Mouse (Mus musculus) CD8-positive naive resting alpha-beta T cell, adult 2 months (primary cell): ENCODE results near the gene Adh4.
"Not testable (repeated sequence)": the region's sequence is repeated elsewhere in the genome, so short reads cannot be mapped to it uniquely, and the experiment has no call there.

Experiments used
- DNase-seq, 2 experiments: peaks; one replicate each; pipeline ENCODE4 v3.0.0; 2022; ENCODE audit warnings: low read depth in 2 of 2, low spot score in 2 of 2

The Adh4 gene

DNA sequence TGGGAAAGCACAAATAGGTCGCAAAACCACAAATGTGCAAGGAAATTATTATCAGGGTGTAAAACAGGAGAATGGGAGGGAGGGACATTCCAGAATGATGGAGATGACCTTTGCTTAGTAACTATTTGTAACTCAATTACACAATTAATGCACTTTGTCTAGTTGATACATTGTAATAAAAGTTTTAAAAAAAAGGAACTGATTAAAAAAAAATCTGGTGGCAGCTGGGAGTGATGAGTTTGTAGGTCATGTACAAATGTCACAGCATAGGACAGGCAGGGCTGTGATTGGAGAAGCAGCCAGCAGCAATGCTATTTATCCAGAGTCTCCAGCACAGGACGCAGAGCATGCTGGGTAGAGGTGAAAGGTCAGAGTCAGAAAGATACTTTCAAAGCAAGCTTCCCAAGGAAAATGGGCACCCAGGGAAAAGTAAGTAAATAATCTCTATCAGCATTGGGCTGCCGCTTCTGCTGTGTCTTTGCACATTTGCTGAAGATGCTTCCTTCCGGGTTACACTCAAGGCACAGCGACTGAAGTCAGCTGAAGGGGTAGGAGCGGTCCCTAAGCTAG, at the start of gene Adh4:
Gene Adh4 (plus strand): TSS at position 346 of the 570 bp plus-strand sequence.
- no peak for DNase-seq

GRCm38 (mm10) chr3:138366181-138366580, 49.1 kb upstream of the Adh4 start:
- no peak for DNase-seq

DNA sequence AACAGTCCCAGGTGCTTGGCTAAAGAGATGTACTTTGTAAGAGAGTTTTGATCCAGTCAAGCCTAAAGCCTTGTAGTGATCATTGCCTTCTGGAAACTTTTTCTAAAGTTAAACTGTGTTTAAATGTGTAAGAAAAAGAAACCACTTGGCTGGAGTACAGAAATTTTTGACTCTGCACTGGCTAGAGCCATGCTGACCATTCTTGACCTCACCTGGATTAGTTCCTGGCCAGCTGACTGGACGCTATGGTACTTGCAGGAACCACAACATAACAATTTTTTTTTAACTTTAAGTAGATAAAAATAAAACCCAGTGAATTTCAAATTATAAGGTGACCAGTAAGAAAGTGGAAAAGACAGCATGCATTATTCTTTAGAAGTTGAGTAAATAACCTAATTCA, 45.7 kb upstream of the Adh4 start:
- no peak for DNase-seq

DNA sequence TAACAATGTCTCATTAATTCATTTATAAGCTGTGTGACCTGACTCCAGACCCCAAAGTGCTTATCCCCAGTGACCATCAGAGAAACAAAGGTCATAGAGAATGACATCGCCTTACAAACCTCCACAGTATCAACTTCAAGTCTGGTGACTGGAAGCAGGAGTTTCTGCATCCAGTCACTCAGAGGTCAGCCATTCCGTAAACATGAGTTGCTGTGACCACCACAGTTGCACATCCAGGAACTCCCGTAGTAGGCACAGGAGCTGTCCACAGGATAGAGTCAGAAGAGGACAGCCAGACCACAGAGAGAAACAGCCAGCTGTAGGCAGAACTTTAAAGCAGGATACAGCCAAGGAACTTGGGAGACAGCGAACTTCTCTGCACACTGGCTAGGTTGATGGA, 45.0 kb upstream of the Adh4 start:
- DNase-seq: not testable (repeated sequence)

DNA sequence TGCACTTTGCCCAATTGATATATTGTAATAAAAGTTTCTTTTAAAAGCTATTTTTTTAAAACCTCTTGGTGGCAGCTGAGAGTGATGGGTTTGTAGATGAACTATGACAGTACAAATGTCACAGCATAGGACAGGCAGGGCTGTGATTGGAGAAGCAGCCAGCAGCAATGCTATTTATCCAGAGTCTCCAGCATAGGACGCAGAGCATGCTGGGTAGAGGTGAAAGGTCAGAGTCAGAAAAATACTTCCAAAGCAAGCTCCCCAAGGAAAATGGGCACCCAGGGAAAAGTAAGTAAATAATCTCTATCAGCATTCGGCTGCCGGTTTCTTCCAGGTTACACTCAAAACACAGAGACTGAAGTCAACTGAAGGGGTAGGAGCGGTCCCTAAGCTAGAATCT, 41.3 kb upstream of the Adh4 start:
- no peak for DNase-seq

- DNase-seq: no peak
These were observed 40.1 kb upstream of the Adh4 start for GRCm38 (mm10) chr3:138375148-138375547.

DNA sequence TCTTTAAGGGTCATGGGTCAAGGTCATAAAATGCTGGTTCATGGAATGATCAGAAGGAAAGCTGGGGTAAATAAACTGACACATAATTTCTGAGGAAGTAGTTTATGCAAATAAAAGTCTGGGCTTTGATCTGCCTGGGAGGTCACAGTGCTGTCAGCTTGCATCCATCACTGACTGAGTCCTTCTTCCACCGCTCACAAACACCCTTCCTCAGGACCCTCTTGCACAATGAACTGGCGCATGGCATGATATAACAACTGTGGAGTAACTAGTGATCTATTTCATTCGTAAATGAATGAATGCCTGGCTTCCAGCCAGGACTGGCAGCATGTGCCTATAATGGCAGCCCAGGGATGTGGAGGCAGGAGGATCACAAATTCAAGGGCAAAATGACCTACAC, 34.1 kb upstream of the Adh4 start:
- no peak for DNase-seq

GRCm38 (mm10) chr3:138387155-138387554, 28.1 kb upstream of the Adh4 start:
- no peak for DNase-seq

- DNase-seq: no peak
These were observed 10.4 kb upstream of the Adh4 start for GRCm38 (mm10) chr3:138404872-138405271.

DNA sequence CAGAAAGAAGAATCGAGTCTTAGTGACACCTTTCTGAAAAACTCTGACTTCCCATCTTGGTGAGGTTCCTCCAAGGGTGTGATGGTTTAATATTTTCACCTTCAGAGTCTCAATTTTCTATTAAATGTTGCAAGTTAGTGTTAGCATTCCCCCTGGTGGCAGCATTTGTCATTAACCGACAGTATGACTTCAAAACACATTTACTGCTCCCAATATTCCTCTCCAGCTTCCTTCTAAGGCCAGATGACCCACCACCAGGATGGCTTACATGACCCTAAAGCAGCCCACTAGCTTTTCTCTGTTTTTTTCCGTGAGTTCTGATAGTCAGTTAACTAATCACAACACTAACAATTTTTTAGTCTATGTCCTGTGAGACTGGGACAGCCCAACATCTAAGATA, 9.9 kb upstream of the Adh4 start:
- DNase-seq: no peak

DNA sequence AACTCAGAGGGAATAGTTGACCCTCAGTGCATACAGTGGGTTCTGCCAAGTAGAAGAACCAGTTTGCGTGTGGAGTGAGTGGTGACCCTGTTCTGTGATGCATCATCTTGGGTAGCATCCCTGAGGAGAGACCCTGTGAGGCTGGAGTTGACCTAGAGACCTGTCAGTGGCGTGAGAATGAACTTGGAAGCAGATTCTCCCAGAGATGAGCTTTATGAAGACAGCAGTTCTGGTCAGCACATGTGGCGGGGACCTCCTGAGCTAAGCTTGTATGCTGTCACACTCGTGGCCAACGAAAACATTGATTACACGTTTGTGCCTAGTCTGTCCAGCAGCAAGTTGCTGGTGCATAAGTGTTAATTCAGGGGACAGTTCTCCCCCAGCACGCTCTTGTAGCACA, 9.4 kb upstream of the Adh4 start:
- DNase-seq: no peak

DNA sequence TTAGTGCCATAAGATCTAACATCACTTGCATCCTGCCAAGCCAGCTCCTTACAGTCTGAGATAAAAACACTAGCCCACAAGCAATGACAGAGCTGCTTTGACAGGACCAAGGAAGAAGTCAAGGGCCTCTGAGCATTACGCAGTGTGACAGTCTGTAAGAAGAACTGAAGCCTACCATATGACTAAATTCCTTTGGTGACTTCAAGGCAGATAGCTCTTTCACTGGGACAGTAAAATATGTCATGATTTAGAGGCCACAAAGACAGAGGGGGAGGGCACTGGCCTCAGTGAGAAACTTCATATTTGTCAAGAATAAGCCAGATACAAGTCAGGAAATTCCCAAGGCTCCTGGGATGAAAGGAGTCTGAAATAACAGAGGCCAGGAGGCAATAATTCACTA, 7.3 kb upstream of the Adh4 start:
- DNase-seq: no peak

GRCm38 (mm10) chr3:138409585-138409984, 5.7 kb upstream of the Adh4 start:
- no peak for DNase-seq

GRCm38 (mm10) chr3:138410211-138410610, 5.1 kb upstream of the Adh4 start:
- DNase-seq: no peak

GRCm38 (mm10) chr3:138419369-138419768, 4.1 kb downstream of the Adh4 start:
- no peak for DNase-seq

DNA sequence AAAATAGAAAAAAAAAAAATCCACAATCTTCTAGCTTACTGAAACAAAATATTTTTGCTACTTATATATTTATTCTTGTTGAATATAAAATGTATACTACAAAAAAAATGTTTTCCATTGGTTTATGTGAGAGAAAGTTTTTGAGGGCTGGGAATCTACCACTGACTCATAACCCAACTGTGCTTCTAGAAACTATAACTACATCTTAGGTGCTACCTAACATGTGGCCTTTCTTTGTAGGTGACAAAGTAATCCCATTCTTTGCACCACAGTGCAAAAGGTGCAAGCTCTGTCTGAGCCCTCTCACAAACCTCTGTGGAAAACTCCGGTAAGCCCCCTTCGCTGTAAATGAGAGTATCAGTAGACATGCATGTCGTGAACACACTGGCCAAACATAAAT, 5.1 kb downstream of the Adh4 start:
- DNase-seq: no peak

- DNase-seq: no peak
These were observed 8.4 kb downstream of the Adh4 start for GRCm38 (mm10) chr3:138423664-138424063.

GRCm38 (mm10) chr3:138424247-138424646, 9.0 kb downstream of the Adh4 start:
- DNase-seq: no peak

DNA sequence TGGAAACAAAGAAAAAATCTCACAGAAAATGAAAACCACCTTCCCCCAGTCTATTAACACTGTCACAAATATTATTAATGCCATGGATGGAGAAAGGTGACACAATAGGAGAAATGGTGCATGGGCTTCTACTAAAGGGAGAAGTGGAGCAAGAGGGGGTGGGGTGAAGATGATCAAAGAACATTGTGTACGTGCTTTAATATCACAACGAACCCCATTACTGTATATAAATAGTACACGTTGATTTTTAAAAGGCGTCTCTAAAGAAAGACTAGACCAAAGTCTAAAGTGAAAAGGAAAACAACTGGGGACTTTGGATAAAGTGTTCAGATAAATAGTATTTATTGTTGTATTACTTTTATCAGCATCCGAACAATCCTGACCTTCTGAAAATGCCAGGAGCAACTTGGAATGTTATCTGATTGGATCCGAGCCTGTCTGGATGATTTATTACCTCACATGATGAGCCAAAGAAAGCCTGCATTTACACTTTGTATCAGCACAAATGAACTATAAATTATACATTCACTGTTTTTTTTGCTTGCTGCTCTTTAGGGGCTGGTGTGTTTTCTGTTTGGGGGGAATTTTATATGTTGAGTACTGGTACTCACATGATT, 15.2 kb downstream of the Adh4 start:
- no peak for DNase-seq

DNA sequence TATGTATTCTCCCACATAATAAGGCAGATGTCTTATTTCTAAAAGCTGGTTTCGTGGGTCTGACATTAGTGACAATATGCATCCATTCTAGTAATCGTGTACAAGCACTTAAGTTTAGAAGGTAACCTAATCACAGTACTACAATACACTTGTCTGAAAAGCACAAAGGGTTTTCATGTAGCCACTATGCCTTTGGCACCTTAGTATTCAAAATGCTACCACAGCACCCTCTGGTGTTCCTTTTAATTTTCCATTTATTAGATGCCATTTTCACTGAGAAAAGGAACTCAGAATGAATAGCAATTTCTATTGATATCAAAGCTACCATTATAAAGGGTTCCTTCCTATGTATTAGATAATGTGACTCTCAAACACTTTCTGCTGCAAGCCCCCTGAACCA, 16.6 kb downstream of the Adh4 start:
- DNase-seq: no peak

DNA sequence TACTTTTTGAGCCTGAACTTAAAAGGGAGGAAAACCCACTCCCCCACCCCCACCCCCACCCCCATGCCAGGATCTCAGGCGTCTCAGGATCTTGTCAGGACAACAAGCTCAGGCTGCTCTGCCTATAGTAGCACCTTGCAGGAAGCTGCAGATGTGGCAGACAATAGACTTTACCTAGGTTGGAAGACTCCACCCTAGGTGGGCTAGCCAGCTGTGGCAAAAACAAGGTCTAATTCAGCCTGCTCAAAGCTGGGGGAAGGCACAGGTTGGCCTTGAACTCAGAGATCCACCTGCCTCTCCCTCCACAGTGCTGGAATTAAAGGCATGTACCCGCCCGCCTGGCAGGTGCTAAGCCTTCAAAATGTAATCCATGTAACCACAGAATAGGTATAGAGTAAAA, 23.4 kb downstream of the Adh4 start:
- DNase-seq: no peak

DNA sequence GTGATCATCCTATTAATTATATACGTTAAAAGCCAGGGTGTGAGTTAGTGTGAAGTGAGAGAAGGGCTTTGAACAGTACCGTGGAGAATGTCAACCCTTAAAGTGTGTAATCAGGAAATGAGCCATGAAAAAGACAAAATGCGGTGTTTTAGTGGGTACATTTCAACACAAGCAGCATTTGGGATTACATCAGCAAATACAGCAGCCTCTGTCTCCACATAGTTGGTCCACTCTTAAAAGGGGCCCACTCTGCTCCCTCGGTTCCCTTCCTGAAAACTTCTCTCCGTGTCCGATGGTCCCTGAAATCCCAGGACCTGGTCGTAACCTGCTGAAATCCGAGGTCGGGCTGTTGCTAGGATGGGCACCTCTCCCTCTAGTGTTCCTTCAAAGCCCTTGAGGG, 26.9 kb downstream of the Adh4 start:
- DNase-seq: no peak
